22 mouse cellular contexts compared by ENCODE assay signal in the genomic region with DNA sequence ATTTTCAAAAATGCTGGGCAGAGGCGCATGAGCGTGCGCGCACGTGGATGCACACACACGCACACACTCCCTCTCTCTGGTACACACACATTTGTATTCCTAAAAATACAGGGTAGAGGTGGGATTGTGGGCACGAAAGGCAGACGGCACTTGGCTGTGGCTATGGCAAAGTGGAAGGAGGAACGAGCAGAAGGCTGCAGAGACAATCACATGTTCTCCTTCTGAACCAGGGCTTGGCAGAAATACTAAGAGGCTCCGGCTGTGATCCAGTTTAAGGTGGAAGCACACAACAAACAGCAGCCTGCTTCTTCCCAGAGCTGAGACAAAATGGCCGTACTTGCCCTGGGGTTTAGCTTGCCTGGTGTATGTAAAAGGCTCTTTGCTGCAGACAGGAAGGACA. TPM values are rescaled to one million over a fixed set of nuclear protein-coding genes. Genes with fewer than 3 reads are reported as not detected.
DNase-seq lines count a peak whose midpoint lies in the region; TF ChIP-seq lines count a peak whose summit lies in the region.
"Had no signal": no experiment of that assay in that cellular context is flagged by ENCODE, and none has a peak within 500 bp of the region (broad histone marks: within the 10 kb centered on the region; RNA-seq: fewer than 3 reads in every experiment).

No protein-coding gene starts in this region.

- peak; percentile 62 for DNase-seq in layer of hippocampus, adult 11-12 months (ENCODE audit: low spot score)
- no peak for DNase-seq in layer of hippocampus, postnatal 10 days (ENCODE audit: low spot score in 2 of 2)
- DNase-seq in brain, adult 2 months (ENCODE audit: low read depth, low spot score), result peak; percentile 85
- peak; percentile 57 to 67 for DNase-seq in right cerebral cortex, postnatal 10 days (ENCODE audit: low spot score in 2 of 2)
- DNase-seq in lung, postnatal 14 days, result no peak
- no peak for DNase-seq in yolk sac, embryonic 10.5 days (ENCODE audit: low spot score)
- DNase-seq: adrenal gland, postnatal 10 days; cerebellum, adult 11-12 months; cerebellum, postnatal 36 days; kidney, adult 9 months; kidney, postnatal 25 days; retina, postnatal 1 day; thymus, adult 2 months had no signal

- no peak for TF ChIP-seq POLR2A in cortical plate, adult 2 months (IDR thresholded peaks at IDR 0.05; ENCODE audit: extremely low read depth, insufficient read depth, low read length)

- H3K4me3 ChIP-seq in cortical plate, adult 2 months (ENCODE audit: insufficient read depth, low read length), result no peak overlapping the region
- H3K4me3 ChIP-seq: embryonic facial prominence, embryonic 10.5 days; heart, embryonic 13.5 days; hindbrain, embryonic 13.5 days; intestine, embryonic 15.5 days; liver, embryonic 15.5 days; stomach, embryonic 15.5 days had no signal

- no peak for TF ChIP-seq CTCF in cortical plate, adult 2 months (IDR thresholded peaks at IDR 0.05; ENCODE audit: extremely low read depth, insufficient read depth, low read length)

- 0 out of 2 replicates have a peak overlapping the region, but pooled peaks have one; percentile 20 for H3K27ac ChIP-seq in cortical plate, adult 2 months (ENCODE audit: insufficient read depth, low read length)
- H3K27ac ChIP-seq: embryonic facial prominence, embryonic 10.5 days; heart, embryonic 13.5 days; intestine, embryonic 15.5 days; liver, embryonic 15.5 days; stomach, embryonic 15.5 days had no signal

- H3K4me1 ChIP-seq in cortical plate, adult 2 months (ENCODE audit: control insufficient read depth, insufficient read depth, low read length), result peaks cover 12% of the 10 kb centered on the region

RNA-seq across cellular contexts. Expression of gene Spdef, which starts 34.1 kb away (rescaled TPM):
- total RNA-seq in layer of hippocampus, postnatal 10 days (2021), result 1 to 10 TPM; 1.1 to 1.3 TPM
- 0.61 and 0.91 TPM in 2 replicates for polyA plus RNA-seq in cortical plate, adult 2 months (2012; rRNA removed)
- total RNA-seq: adrenal gland, postnatal 10 days; granulocyte monocyte progenitor cell, adult 5-6 weeks; heart, postnatal 25 days had no signal
- polyA plus RNA-seq: liver, embryonic 15.5 days had no signal

RNA-seq across cellular contexts. Expression of gene D17Wsu92e, which starts 57.6 kb away (rescaled TPM):
- total RNA-seq in layer of hippocampus, postnatal 10 days (2021), result 100 to 1,000 TPM in 1 of 2 experiments, 10 to 100 TPM in 1; 99.8 to 105 TPM
- polyA plus RNA-seq in cortical plate, adult 2 months (2012; rRNA removed), result 196 and 207 TPM in 2 replicates

Comparison
In these comparisons a context has a peak if more than half of its experiments do, and no peak if none do; other contexts are left out.
1. DNase-seq: peak in layer of hippocampus, adult 11-12 months (single experiment), brain, adult 2 months (single experiment) and right cerebral cortex, postnatal 10 days (2 of 2); none in layer of hippocampus, postnatal 10 days (0 of 2), lung, postnatal 14 days (single experiment) and yolk sac, embryonic 10.5 days (single experiment).